Mouse (Mus musculus) layer of hippocampus, adult 9-10 months (tissue): ENCODE results near the gene Vegfd.

Experiments used
- DNase-seq: peaks from one replicate; pipeline ENCODE4 v3.0.0; 2022; ENCODE audit warnings: low spot score

Vegfd gene

DNA sequence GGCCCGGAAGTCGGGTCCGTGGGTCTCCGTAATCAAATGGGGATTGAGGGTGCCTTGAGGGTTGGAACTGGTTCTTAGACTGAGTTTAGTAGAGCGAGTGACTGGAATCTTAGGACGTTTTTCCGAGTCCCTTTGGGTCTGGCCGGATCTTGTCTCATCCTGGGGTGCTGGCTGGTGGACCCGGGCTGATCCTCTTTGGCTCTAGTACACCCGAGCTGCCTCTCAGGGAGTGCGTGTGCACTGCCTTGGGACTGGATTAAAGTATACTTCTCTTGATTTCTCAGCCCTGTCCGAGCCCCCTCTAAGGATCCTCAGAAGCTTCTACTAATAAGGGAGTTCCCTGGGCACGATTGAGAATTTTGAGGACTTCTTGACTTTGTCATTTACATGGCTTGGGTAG, 46.8 kb downstream of the Vegfd start:
- no peak for DNase-seq

DNA sequence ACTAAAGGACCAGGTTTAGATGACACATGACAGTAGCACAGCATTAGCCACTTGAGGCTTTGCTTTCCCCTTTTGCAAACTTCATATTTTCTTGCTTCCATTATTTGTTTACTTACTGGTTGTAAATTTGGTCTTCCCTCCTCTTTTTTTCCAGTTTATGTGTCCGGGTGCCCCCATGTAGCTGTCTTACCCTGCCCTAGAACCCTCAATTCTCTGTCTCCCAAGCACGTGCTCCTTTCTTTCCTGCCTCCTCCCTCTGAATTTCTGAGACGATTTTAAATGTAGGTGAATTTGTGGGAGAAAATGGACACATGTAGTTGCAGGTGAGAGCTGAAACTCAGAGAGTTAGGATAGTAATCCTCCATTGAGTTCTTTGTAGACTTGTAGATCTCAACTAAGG, 47.3 kb downstream of the Vegfd start:
- no peak for DNase-seq

DNA sequence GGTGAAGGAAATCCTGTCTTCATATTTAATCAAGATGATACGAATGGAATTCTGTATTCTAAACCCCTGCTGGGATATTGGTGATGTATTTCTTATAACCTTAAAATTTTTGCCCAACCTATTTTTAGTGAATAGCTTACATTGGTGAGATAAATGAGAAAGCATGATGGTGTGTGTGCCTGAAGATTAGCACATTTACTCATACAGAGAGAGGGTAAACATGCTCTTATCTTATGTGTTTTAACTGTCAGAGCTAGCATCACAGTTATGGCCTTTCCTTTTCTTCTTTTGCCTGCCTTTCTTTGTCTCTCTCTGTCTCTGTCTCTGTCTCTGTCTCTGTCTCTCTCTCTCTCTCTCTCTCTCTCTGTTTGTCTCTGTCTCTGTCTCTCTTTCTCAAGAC, 51.6 kb downstream of the Vegfd start:
- no peak for DNase-seq

DNA sequence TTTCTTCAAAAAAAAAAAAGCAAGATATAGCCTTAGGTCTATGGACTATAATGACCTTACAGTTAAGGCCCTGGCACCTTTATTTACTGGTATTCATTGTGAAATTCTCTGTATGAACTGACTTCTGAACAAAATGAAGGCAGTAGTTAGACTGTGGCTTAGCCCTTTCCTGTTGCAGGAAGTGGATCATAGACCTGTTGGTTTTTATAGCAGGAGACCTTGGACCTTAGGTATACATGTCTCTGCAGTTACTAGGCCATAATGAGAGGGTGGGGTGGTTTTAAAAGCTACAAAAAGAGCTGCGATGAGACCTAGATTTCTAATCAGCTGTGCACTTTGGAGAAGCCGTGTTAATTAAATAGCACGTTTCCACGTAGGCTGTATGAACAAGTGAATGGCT, 54.1 kb downstream of the Vegfd start:
- no peak for DNase-seq

DNA sequence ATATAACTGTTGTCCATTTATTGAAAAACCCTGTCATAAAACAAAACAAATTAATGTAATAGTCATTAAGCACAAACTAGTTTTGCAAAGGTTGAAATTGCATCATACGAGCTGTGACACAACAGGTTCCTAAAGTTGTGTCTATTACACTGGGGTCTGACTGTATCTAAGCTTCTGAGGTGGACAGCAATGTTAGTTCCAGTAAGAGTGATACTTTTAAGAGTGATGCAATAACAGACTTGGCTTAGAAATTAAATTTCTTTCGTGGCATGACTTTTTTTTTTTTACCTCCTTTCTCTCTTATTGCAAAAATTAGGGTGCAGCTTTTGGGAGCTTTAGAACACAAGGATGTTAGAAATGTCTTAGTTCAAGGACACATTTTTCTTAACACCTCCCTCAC, 55.0 kb downstream of the Vegfd start:
- DNase-seq: no peak

DNA sequence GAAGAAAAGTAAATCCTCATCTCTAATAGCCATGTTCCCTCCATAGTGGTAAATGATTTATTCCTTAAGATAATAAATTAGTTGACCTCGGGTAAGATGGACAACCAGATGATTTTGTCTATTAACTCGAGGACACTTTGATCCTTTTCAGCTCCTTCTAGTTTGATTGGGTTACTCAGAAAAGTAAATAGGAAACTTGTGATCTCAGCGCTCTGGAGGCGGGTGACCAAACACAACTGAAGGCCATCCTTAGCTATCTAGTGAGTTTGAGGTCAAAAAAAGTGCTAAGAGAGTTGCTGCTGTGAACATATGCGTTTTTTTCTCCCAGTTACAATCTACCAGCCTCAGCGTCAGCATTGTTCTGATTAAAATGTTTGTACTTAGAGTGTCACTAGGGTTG, 57.4 kb downstream of the Vegfd start:
- no peak for DNase-seq

DNA sequence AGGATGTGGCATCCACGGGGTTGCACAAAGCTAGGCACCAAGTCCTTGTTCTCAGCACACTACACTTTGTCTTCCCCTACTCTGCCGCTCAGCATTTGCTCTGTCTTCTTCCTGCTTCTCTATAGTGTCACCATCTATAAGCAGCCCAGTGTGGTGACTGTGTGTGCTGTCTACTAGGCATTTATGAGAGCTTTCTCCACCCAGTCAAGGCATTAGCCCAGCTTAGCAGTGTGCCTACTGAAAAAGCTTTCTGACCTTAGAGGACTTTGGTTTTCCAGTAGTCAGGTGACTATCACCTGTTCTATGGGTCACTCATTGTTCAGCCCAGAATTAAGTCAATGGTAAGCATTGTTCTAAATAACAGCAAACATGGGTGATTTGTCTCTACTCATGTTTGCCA, 58.0 kb downstream of the Vegfd start:
- no peak for DNase-seq

DNA sequence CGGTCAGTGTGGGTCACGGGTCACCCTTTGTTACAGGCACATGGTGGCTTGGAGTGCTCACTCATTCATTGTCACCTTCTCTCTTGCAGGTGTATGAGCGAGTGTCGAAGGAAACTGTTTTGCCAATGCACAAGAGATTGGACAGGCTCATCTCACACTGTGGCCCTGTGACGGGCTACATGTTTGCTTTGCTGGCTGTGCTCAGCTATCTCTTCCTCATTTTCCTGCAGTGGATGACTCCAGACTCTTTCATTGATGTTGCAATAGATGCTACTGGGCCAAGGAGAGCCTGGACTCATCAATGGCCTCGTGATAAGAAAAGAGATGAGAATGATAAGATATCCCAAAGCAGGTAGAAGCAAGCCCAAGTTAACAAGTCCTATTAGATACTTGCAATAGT, 58.4 kb downstream of the Vegfd start:
- no peak for DNase-seq

DNA sequence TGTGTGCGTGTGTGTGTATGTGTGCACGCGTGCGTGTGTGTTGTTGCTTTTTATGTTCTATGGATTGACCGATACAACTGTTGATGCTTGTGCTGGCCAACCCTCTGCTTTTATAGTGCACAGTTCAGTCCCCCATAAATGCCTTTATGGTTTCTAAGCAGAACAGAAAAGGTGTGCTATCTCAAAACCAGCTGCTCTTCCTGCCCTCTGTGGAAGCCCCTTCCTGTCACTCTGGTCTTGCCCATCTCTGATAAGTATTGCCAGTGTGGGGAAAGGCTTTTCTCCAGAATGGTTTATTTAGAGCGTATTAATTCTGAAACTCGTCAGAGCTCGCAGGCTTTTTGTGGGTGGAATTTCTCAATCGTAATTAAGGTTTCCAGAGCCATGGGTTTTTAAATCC, 59.5 kb downstream of the Vegfd start:
- no peak for DNase-seq

DNA sequence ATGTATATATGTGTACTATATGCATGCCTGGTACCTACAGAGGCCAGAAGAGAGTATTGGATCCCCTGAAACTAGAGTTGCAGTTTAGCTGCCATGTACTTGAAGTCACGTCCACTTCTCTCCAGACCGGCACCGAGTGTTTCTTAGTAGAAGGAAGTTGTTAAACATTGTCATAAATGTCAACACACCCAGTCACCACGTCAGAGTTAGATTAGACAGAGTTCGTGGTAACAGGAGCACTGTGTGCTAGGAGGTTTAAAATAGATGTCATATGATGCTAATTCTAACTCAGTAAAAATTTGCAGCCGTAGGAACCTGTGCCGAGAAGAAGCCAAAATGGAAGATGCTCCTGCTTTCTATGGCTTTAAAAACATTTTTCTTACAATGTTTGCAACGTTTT, 63.5 kb downstream of the Vegfd start, which contains the start of gene Asb11:
TSS of gene Asb11 (plus strand) at position 286 of the 400 bp plus-strand sequence.
- DNase-seq: no peak

DNA sequence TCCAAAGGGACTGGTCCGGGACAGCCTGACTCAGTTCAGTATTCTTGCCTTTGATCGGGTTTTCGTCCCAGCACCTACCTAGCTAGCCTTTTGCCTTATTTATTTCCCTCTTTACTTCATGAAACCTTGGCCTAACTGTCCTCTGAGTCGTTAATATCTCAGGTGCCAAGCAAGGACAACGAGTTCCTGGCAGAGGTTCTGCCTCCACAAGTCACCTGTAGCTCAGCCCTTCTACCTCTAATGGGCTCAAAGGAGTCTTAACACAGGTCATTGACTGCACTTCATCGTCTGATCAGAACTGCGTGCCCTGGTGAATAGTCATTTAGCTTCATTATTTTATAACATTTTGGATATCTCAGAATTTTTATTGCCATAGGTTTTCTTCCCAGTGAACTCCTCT, 66.3 kb downstream of the Vegfd start:
- no peak for DNase-seq

DNA sequence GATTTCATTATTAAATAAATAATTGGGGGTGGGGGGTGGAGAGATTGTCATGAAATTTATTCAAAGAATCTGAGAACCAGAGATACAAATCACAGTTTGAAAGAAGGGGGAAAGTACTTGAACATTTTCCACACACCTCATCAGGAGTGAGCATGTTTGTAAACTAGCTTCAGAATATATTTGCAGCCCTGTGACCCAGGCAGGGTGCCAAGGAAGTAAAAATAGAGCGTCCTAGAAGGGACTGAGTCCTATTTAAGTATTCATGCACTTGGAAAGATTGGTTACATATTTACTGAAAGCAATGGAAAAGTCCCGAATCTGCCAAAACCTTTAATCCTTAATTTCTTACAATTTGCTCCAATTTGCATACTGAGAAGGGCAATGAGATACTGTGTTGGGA, 67.0 kb downstream of the Vegfd start:
- no peak for DNase-seq

DNA sequence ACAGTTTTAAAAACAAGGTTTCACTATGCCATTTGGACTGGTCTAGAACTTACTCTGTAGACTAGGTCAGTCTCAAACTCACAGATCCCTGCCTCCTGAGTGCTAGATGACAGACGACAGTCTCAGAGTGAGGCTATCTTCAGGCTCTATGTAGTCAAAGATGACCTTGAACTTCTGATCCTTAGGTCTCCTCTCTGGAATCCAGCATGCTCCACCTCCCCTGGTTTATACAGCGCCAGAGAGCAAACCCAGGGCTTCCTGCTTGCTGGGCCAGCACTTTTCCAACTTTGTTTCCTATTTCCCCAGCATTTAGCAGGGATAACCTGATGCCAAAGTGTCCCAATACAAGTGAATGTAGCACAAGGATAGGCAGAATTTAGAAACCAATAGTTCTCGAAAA, 67.5 kb downstream of the Vegfd start:
- DNase-seq: no peak

DNA sequence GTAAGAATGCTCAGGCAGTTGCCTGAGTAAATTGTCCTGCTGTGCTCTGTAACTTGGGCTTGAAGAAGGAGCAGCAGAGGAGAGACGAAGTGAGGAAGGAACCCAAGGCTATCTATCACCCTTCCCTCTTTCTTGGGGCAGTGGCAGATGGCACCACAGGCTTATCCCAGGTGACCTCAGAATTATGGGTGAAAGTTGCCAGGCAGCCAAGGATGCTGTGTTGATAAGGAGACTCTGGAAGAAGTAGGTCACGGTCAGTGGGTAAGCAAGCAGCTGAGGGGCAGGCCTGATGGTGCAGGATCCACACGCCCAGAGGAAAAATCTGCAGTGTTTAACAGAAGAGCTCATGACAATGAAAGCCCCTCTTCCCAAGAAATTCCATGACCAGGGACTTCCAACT, 68.1 kb downstream of the Vegfd start:
- no peak for DNase-seq

DNA sequence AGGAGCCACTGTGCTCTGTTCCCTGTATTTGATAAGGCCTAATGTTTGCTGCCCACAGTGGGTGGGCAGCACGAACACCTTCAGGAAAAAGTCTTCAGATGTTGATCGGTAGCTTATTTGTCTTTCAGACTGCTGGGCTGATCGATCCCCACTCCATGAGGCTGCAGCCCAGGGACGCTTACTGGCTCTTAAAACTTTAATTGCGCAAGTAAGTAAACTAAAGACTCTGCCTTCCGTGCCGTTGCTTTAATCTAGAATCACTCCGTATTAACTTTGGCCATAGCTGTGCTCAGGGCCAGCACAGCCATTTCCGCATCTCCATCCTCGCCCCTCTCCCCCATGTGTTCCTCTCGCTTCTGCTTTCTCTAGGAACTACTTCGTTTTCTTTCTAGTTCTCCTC, 72.4 kb downstream of the Vegfd start:
- DNase-seq: no peak

DNA sequence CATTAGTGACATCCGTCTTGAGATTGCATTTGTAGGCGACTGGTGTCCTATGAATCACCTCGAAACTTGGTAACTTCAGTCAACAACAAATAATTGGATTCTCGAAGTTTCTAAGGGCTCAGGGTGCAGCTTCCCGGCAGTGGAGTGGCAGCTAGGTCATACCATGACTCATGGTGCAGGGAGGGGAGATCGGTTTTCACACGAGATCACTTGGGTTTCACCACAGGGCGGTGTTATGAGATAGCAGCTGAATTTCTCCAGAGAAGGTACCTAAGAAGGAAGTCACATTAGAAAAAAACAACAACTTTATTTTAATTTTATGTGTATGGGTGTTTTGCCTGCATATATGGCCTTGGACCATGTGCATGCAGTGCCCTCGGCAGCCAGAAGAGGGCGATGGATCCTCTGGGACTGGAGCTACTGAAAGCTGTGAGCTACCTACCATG, 73.0 kb downstream of the Vegfd start:
- no peak for DNase-seq

DNA sequence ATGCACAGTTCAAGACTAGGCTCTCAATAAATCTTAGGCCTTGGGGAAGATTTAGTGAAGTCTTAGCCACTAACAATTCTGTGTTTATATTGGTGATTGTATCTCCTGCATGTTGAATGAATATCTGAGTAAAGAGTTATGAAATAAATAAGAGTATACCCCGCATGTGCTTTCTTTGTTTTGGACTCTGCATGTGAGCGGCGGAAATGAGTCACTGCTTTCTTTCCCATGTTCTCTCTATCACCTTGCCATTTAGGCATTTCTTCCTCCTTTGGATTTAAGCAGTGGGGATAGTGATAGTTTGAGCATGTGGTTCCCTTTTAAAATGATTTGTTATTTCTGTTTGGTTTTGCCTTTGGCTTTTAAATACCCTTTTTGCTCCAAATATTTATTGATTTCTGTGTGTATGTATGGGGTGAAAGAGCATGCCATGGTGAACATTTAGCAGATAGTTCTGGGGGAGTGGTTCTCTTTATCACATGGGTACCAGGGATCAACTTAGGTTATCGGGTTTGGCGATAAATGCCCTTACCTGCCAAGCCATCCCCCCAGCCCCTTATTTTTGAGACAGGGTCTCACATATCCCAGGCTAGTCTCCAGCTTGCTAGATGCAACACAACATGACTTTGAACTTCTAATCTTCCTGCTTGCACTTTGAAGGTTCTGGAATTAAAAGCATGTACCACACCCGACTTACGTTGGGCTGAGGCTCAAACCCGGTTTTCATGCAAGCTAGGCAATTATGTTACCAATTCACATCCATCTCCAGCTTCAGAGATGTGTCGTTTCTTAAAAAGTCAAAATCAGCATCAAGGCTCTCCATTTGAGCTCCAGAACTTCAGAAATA, 73.9 kb downstream of the Vegfd start:
- no peak for DNase-seq

DNA sequence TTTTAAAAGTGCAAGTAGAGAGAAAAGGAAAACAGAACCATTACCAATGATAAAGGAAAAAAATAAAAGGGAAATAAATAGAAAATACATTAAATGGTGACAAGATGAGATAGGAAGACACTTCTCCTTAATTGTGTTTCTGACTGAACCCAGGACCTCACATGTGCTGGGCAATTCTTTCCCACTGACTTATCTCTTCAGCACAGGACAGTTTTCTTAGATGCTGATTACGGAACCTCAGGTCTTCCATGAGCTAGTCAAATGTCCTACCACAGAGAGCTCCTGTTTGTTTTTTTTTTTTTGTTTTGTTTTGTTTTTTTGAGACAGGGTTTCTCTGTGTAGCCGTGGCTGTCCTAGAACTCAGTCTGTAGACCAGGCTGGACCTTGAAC, 74.5 kb downstream of the Vegfd start:
- DNase-seq: no peak

DNA sequence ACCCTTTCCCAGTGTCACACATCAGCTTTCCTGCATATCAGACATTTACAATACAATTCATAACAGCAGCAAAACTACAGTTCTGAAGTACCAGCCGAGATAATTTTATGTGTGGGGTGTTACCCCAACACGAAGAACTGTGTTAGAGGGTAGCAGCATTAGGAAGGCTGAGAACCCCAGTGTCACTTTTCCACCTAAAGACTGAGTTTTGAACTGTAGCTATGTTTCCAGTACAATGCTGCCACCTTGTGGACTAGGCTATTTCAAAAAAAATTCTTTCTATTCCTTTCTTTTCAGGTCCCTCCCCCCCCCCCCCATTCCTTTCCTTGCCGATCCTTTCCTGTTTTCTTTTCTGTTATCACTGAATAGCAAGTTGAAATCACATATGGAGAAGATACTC, 76.0 kb downstream of the Vegfd start:
- DNase-seq: peak; percentile 41
